Mouse (Mus musculus) intestine, embryonic 14.5 days (tissue): ENCODE measurements around the gene Kat6b. TPM values are rescaled to one million over a fixed set of nuclear protein-coding genes. Genes with fewer than 3 reads are reported as not detected.
"Not testable (repeated sequence)": the region's sequence is repeated elsewhere in the genome, so short reads cannot be mapped to it uniquely, and the experiment has no call there.

Experiments used
- ATAC-seq: fragments of 200-750 bp; cut with Nextera tagmentation; replicated peaks from 2 replicates; pipeline ENCODE4 v1.8.0; 2017; ENCODE audit warnings: low read depth, moderate number of reproducible peaks, moderate TSS enrichment, moderate library complexity; ENCODE audit not compliant: low FRiP score, low TSS enrichment
- DNase-seq: peaks from one replicate; pipeline ENCODE4 v3.0.0-alpha.2; 2018; ENCODE audit warnings: low spot score
- H3K27ac ChIP-seq: fragments of 300-500 bp; sonication (generic); 2 replicates; pipeline ENCODE4 v1.5.1; 2014; ENCODE audit warnings: low read depth, mild to moderate bottlenecking, control low read depth
- H3K27me3 ChIP-seq: fragments of 300-500 bp; sonication (generic); replicated peaks from 2 replicates; pipeline ENCODE4 v1.6.1; 2014; ENCODE audit warnings: low read length, control low read depth; ENCODE audit not compliant: control insufficient read depth, insufficient read depth
- H3K36me3 ChIP-seq: fragments of 300-500 bp; sonication (generic); 2 replicates; pipeline ENCODE4 v1.6.1; 2014; ENCODE audit warnings: low read length, control low read depth; ENCODE audit not compliant: control insufficient read depth, insufficient read depth
- H3K4me1 ChIP-seq: fragments of 300-500 bp; sonication (generic); replicated peaks from 2 replicates; pipeline ENCODE4 v1.6.1; 2014; ENCODE audit warnings: low read length, control low read depth, mixed read lengths; ENCODE audit not compliant: control insufficient read depth, insufficient read depth
- H3K4me2 ChIP-seq: fragments of 300-500 bp; sonication (generic); 2 replicates; pipeline ENCODE4 v1.6.1; 2014; ENCODE audit warnings: low read length
- H3K4me3 ChIP-seq: fragments of 300-500 bp; sonication (generic); 2 replicates; pipeline ENCODE4 v1.5.1; 2014; ENCODE audit warnings: low read depth, low read length, control low read depth, mixed read lengths
- H3K9ac ChIP-seq: fragments of 300-500 bp; sonication (generic); 2 replicates; pipeline ENCODE4 v1.6.1; 2014; ENCODE audit warnings: mild to moderate bottlenecking, low read length
- H3K9me3 ChIP-seq: fragments of 300-500 bp; sonication (generic); 2 replicates; pipeline ENCODE4 v1.6.1; 2016; ENCODE audit warnings: low read length, control low read depth; ENCODE audit not compliant: control insufficient read depth
- WGBS: fragments of 180-500 bp; shearing (Covaris S2); extraction: QIAGEN DNeasy Blood & Tissue Kit; methylation state at CpG from one replicate; pipeline ENCODE4 v1.1.7; 2014; 5-methylcytosine and 5-hydroxymethylcytosine counted together
- polyA plus RNA-seq: library from polyadenylated mRNA; unstranded; fragments of >200 nt; fragmentation: Nextera tagmentation; extraction: Ambion mirVana; gene quantifications from 2 replicates; pipeline ENCODE4 v1.2.1, GENCODE M21; 2014

Gene Kat6b
- polyA plus RNA-seq, 1 experiment from 2014 or later: 19.6 TPM

DNA sequence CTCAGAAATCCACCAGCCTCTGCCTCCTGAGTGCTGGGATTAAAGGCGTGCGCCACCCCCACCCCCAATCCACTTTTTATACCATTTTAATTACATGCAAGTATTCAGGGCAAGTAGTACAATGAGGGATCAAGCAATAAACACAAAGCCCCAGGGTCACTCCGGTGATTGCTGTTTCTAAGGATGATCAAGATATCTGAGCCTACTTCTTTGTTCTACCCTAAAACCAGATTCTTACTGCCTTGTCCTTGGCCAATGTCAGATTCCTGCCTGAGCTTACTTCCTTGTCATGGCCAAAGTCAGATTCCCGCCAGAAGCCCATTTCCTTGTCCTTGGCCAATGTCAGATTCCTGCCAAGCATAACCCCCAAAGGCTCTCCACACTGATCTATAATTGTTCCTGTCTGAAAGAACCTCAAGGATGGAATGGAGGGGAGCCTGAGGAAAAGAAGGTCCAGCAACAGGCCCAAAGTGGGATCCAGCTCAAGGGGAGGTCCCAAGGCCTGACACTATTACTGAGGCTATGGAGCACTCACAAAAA, 6.6 kb upstream of the Kat6b start:
- H3K27ac ChIP-seq, H3K4me1 ChIP-seq, H3K9ac ChIP-seq, H3K9me3 ChIP-seq, ATAC-seq, DNase-seq, H3K27me3 ChIP-seq, H3K36me3 ChIP-seq, H3K4me2 ChIP-seq, H3K4me3 ChIP-seq: not testable (repeated sequence)
- WGBS: 97% methylated on average over 4 of the region's 4 CpGs

DNA sequence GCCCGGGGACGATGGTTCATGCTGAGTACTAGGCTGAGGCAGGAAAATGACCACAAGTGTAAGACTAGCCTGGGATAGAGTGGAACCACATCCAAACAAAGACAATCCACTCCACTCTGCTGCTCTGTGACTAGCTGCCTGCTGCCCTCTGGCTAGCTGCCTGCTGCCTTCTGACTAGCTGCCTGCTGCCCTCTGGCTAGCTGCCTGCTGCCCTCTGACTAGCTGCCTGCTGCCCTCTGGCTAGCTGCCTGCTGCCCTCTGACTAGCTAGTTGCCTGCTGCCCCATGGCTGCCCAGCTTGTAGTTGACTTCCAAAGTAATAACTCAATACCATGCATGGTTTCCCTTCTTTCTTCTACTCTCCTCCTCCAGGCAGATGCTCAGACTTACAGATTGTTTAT, 4.1 kb upstream of the Kat6b start:
- no peak overlapping the region for H3K27ac ChIP-seq
- no peaks in the 10 kb centered on the region for H3K27me3 ChIP-seq
- H3K4me2 ChIP-seq: no peak overlapping the region
- H3K4me3 ChIP-seq: no peak overlapping the region
- H3K9ac ChIP-seq: no peak overlapping the region
- no peaks in the 10 kb centered on the region for H3K9me3 ChIP-seq
- no peaks in the 10 kb centered on the region for H3K4me1 ChIP-seq
- WGBS: 90% methylated on average over 2 of the region's 2 CpGs
- H3K36me3 ChIP-seq: no peaks in the 10 kb centered on the region
- DNase-seq (no peak), ATAC-seq (no peak)

DNA sequence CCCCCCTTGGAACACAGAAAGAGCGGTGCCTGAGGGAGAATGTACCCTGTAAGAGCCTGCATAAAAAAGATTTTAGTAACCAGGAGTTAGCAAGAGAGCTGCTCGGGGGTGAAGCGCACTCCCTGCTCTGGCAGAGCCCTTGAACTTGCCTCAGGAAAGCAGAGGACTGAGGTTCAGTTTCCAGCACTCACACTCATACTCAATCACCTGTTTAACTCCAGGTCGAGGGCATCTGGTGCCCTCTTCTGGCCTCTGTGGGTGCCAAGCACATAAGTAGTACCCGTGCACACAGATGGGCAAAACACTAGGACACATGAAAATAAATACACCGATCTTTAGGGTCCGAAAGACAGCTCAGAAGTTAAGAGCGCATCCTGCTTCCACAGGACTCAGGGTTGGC, 1.7 kb upstream of the Kat6b start:
- no peaks in the 10 kb centered on the region for H3K4me1 ChIP-seq
- H3K4me2 ChIP-seq: no peak overlapping the region
- H3K27me3 ChIP-seq: no peaks in the 10 kb centered on the region
- ATAC-seq: no peak
- DNase-seq: no peak
- no peak overlapping the region for H3K9ac ChIP-seq
- WGBS: 97% methylated on average over 8 of the region's 8 CpGs
- H3K9me3 ChIP-seq: no peaks in the 10 kb centered on the region
- no peaks in the 10 kb centered on the region for H3K36me3 ChIP-seq
- H3K27ac ChIP-seq: no peak overlapping the region
- no peak overlapping the region for H3K4me3 ChIP-seq

DNA sequence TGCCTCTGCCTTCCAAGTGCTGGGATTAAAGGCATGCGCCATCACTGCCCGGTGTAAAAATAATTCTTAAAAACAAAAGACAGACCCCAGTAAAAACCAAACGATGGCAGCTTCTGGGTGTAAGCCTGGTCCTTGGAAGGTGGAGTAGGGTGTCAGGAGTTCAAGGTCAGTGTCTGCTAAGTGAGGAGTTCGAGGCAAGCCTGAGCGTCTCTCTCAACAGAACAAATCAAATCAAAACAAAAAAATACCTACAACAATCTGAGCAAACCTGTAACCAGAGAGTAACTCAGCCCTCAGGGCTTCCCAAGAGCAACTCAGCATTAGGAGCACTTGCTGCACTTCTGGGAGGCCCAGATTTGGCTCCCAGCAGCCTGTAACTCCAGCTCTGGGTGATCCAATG, 1.0 kb upstream of the Kat6b start:
- Histone ChIP-seq H3K27ac (no peak overlapping the region), H3K9ac (no peak overlapping the region), H3K27me3 (no peaks in the 10 kb centered on the region), H3K4me1 (no peaks in the 10 kb centered on the region), H3K36me3 (no peaks in the 10 kb centered on the region), H3K9me3 (no peaks in the 10 kb centered on the region), H3K4me2 (no peak overlapping the region), H3K4me3 (no peak overlapping the region)
- ATAC-seq (no peak), DNase-seq (no peak)
- 85% methylated on average over 5 of the region's 5 CpGs for WGBS

DNA sequence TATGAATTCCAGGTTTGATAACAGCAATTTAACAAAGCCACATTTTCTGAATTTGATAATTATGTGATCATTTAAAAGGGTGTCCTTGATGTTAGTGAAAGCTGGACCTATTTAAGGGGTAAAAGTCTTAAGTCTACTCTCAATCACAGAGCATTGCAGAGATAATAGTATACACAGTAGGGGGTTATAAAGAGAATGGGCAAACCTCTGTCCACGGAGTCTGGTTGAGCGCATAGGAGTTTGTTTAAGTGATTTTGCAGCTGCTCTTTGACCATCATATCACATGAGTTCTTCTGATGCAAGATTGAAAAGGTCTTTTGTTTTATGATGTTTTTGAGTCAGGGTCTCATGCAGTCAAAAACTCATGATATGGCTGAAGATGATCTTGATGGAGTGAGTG, 3.0 kb downstream of the Kat6b start:
- no peak for ATAC-seq
- DNase-seq: no peak
- no peak overlapping the region for H3K4me3 ChIP-seq
- H3K36me3 ChIP-seq: no peaks in the 10 kb centered on the region
- H3K27me3 ChIP-seq: no peaks in the 10 kb centered on the region
- H3K27ac ChIP-seq: no peak overlapping the region
- no peaks in the 10 kb centered on the region for H3K4me1 ChIP-seq
- no peaks in the 10 kb centered on the region for H3K9me3 ChIP-seq
- WGBS: 80% methylated on average over 2 of the region's 2 CpGs
- H3K9ac ChIP-seq: no peak overlapping the region
- H3K4me2 ChIP-seq: no peak overlapping the region

DNA sequence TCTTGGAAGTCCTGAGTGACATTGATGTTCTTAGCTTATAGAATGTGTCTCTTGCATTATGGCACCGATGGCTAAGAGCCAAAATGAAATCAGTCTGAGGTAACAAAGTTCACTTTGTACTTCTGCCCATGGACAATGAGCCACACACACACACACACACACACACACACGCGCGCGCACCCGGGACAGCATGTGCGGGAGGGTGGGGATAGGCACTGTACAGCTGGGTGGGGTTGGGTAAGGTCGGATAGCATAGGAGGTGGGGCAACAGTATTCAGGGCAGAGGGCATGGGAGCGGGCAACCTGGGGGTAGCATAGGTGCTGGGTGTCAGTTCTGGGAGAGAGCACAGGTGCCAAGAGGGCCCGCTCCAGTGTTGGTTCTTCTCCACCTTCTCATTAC, 3.5 kb downstream of the Kat6b start:
- DNase-seq (no peak), ATAC-seq (no peak)
- no peak overlapping the region for H3K4me2 ChIP-seq
- no peak overlapping the region for H3K4me3 ChIP-seq
- H3K27me3 ChIP-seq: no peaks in the 10 kb centered on the region
- WGBS: 81% methylated on average over 10 of the region's 10 CpGs
- H3K9ac ChIP-seq: no peak overlapping the region
- no peak overlapping the region for H3K27ac ChIP-seq
- no peaks in the 10 kb centered on the region for H3K36me3 ChIP-seq
- no peaks in the 10 kb centered on the region for H3K4me1 ChIP-seq
- no peaks in the 10 kb centered on the region for H3K9me3 ChIP-seq

DNA sequence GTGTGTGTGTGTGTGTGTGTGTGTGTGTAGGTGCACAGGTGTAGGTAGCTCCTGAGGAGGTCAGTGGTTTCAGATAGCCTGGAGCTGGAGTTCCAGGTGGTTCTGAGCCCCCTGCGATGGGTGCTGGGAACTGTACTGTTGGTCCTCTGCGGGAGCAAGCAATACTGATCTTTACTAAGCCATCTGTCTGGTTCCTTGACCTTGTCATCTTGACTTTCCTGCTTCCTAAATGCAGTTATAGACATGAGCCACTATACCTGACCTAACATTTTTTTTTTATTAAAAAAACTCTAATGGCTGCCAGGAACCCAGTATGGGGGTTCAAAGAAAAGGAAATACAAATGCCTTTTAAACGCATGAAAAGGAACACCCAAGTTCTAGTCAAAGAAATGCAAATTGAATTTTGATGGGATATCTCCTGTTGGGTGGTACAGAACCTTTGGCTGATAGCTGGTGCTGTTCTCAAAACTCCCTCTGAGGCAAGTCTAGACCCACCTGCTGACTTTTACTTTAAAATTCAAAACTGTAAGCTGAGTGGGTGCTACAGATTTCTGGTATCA, 4.8 kb downstream of the Kat6b start:
- ATAC-seq (no peak), DNase-seq (no peak)
- H3K27ac ChIP-seq: no peak overlapping the region
- H3K9ac ChIP-seq: no peak overlapping the region
- no peaks in the 10 kb centered on the region for H3K9me3 ChIP-seq
- no peaks in the 10 kb centered on the region for H3K4me1 ChIP-seq
- 92% methylated on average over 3 of the region's 3 CpGs for whole genome bisulfite sequencing
- H3K36me3 ChIP-seq: no peaks in the 10 kb centered on the region
- no peaks in the 10 kb centered on the region for H3K27me3 ChIP-seq
- H3K4me3 ChIP-seq: no peak overlapping the region
- no peak overlapping the region for H3K4me2 ChIP-seq

DNA sequence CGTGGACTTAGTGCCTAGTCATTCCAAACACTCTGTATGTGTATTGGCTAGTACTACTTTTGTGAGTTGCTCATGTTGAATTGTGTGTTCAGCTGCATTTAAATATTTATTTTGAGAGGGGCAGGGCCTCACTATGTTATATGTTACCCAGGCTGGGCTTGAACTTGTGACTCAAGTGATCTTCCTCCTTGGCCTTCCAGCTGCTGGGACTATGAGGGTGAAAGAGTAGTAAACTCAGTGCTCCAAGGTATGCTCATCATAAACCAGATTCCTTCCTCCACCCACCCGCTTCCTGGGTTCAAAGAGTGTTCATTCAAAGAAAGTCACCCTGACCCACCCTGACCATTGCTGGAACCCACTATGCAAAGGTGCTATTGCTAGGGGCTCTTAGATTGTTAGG, 5.9 kb downstream of the Kat6b start:
- H3K27me3 ChIP-seq, H3K4me2 ChIP-seq, H3K9me3 ChIP-seq, ATAC-seq, H3K9ac ChIP-seq, DNase-seq, H3K27ac ChIP-seq, H3K36me3 ChIP-seq, H3K4me1 ChIP-seq, H3K4me3 ChIP-seq: not testable (repeated sequence)
- WGBS: 98% methylated on average over 2 of the region's 2 CpGs

DNA sequence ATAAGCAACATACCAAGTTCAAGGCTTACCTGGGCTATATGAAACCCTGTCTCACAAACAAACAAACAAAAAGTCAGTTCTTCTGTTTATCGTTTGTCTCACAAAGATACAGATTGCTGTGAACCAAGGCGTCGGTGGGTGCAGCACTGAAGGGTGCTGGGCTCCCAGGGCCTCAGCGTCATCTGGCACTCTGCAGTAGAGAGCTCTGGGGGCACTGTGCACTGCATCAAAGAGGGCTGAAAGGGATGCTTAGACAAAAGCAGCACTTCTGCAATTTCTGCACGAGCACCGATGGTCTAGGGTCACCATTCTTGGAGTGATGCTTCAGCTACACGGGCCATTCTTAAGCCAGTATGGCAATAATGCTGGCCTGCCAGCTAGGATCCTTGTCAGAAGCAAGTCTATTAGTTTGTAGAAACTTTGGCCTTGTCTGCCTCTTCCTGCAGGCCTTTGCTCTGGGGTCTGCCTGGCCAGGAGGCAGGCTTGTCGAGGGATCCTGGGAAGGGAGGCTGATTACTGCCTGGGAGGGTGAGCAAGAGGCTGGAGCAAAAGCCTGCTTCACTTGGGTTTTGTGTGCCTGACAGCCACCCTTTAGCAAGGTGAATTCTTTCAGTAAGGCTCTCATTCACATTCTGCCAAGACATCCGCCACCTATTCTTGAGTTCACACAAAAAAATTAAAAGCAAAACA, 7.3 kb downstream of the Kat6b start:
- H3K9me3 ChIP-seq, H3K27me3 ChIP-seq, H3K4me2 ChIP-seq, H3K36me3 ChIP-seq, H3K4me1 ChIP-seq, H3K9ac ChIP-seq, H3K27ac ChIP-seq, ATAC-seq, DNase-seq, H3K4me3 ChIP-seq: not testable (repeated sequence)
- WGBS: 83% methylated on average over 7 of the region's 9 CpGs
